Mouse (Mus musculus) hindbrain, embryonic 10.5 days (tissue): ENCODE data around the gene Car4. TPM values are rescaled to one million over a fixed set of nuclear protein-coding genes. Genes with fewer than 3 reads are reported as not detected.

ENCODE experiments used
- DNase-seq: peaks from one replicate; pipeline ENCODE4 v3.0.0-alpha.2; 2017; ENCODE audit warnings: low spot score
- H3K27ac ChIP-seq: fragments of 300-500 bp; sonication (generic); 2 replicates; pipeline ENCODE4 v1.5.1; 2016; ENCODE audit warnings: mild to moderate bottlenecking, moderate library complexity
- H3K27me3 ChIP-seq: fragments of 300-500 bp; sonication (generic); 2 replicates; pipeline ENCODE4 v1.6.1; 2016; ENCODE audit warnings: mild to moderate bottlenecking; ENCODE audit not compliant: poor library complexity, insufficient read depth, severe bottlenecking
- H3K36me3 ChIP-seq: fragments of 300-500 bp; sonication (generic); 2 replicates; pipeline ENCODE4 v1.6.1; 2016; ENCODE audit warnings: mild to moderate bottlenecking, moderate library complexity
- H3K4me1 ChIP-seq: fragments of 300-500 bp; sonication (generic); replicated peaks from 2 replicates; pipeline ENCODE4 v1.6.1; 2016; ENCODE audit warnings: mild to moderate bottlenecking
- H3K4me3 ChIP-seq: fragments of 300-500 bp; sonication (generic); 2 replicates; pipeline ENCODE4 v1.5.1; 2016; ENCODE audit warnings: mild to moderate bottlenecking, moderate library complexity
- H3K9me3 ChIP-seq: fragments of 300-500 bp; sonication (generic); 2 replicates; pipeline ENCODE4 v1.6.1; 2016; ENCODE audit warnings: mild to moderate bottlenecking, moderate library complexity
- WGBS: fragments of 180-500 bp; shearing (Covaris S2); methylation state at CpG from one replicate; pipeline ENCODE4 v1.1.7; 2016; 5-methylcytosine and 5-hydroxymethylcytosine counted together
- polyA plus RNA-seq: library from polyadenylated mRNA; unstranded; fragments of >200 nt; fragmentation: Nextera tagmentation; extraction: Ambion mirVana; gene quantifications from 2 replicates; pipeline ENCODE4 v1.2.1, GENCODE M21; 2016

Gene Car4
- polyA plus RNA-seq, 1 experiment from 2014 or later = 6.0 TPM

GRCm38 (mm10) chr11:84979351-84979750, 21.8 kb downstream of the Car4 start:
- Histone ChIP-seq H3K27ac (no peak overlapping the region), H3K27me3 (no peaks in the 10 kb centered on the region), H3K9me3 (no peaks in the 10 kb centered on the region), H3K36me3 (peaks cover 5% of the 10 kb centered on the region; the same call in 1 of the 2 replicates), H3K4me3 (no peak overlapping the region), H3K4me1 (0 out of 2 replicates have a peak, but pooled peaks cover 1% of the 10 kb centered on the region)
- no peak for DNase-seq
- WGBS = 56% methylated on average over 1 of the region's 1 CpGs

- 84% methylated on average over 2 of the region's 2 CpGs for WGBS
- Histone ChIP-seq H3K9me3 (no peaks in the 10 kb centered on the region), H3K4me1 (no peaks in the 10 kb centered on the region), H3K27me3 (no peaks in the 10 kb centered on the region), H3K27ac (no peak overlapping the region), H3K36me3 (peaks cover 11% of the 10 kb centered on the region), H3K4me3 (no peak overlapping the region)
- DNase-seq = no peak
Measured at GRCm38 (mm10) chr11:84980697-84981096, 23.1 kb downstream of the Car4 start.

DNA sequence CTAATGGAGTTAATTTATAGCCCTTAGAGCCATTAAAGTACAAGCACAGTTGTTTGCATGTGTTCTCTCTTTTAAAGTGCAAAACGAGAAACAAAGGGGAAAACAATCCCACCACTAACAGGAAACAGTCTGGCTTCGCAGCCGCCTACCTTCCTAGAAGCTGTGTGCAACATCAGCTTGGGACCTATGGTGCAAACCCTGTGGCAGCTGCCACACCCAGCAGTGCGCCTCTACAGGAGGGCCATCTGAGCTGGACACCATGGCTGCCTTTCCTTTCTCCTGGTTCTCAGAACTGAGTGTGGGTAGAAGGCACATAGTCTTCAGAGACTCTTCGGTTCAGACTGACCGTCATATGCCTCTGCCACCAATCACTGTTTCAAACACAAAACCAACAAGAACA, 27.8 kb downstream of the Car4 start:
- Histone ChIP-seq H3K27me3 (no peaks in the 10 kb centered on the region), H3K27ac (no peak overlapping the region), H3K9me3 (no peaks in the 10 kb centered on the region), H3K36me3 (peaks cover 46% of the 10 kb centered on the region), H3K4me3 (no peak overlapping the region), H3K4me1 (no peaks in the 10 kb centered on the region)
- DNase-seq = no peak
- 91% methylated on average over 6 of the region's 6 CpGs for WGBS

GRCm38 (mm10) chr11:84988341-84988919, 30.8 kb downstream of the Car4 start:
- no peak for DNase-seq
- WGBS = 92% methylated on average over 3 of the region's 3 CpGs
- H3K27ac ChIP-seq = no peak overlapping the region
- no peaks in the 10 kb centered on the region for H3K4me1 ChIP-seq
- no peak overlapping the region for H3K4me3 ChIP-seq
- H3K27me3 ChIP-seq = no peaks in the 10 kb centered on the region
- H3K36me3 ChIP-seq = peaks cover 71% of the 10 kb centered on the region
- no peaks in the 10 kb centered on the region for H3K9me3 ChIP-seq

DNA sequence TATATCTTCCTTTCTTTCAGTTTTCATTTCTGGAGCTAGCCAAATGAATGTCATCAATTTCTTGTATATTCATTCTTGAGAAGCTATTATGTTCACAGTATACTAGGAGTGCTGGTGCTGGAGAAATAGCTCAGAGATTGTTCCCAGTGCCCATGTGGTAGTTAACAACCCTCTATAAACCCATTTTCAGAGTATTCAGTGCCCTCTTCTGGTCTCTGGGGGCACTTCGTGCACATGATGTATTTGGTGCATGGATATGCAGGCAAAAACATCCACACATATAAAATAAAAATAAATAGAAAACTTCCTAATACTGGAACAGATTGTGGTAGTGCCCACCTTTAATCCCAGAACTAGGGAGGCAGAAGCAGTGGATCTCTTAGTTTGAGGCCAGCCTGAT, 35.4 kb downstream of the Car4 start:
- H3K4me1 ChIP-seq = no peaks in the 10 kb centered on the region
- no peak overlapping the region for H3K4me3 ChIP-seq
- H3K9me3 ChIP-seq = no peaks in the 10 kb centered on the region
- WGBS = 91% methylated on average over 1 of the region's 1 CpGs
- H3K27me3 ChIP-seq = no peaks in the 10 kb centered on the region
- no peak overlapping the region for H3K27ac ChIP-seq
- H3K36me3 ChIP-seq = peaks cover 70% of the 10 kb centered on the region
- no peak for DNase-seq

DNA sequence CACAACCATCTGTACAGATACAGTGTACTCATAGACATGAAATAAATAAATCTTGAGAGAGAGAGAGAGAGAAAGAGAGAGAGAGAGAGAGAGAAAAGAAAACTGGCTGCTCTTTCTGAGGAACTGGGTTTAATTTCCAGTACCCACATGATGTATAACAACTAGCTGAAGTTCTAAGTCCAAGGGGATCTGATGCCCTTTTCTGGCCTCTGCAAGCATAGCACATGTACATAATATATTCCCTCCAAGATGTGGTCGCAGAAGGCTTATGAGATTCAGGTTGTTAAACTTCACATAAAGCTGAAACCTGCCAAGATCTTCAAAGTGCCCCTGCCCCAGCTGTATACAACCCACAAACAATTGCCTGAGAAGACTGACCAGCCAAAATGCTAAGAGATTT, 37.7 kb downstream of the Car4 start:
- 88% methylated on average over 1 of the region's 1 CpGs for WGBS
- peaks cover 60% of the 10 kb centered on the region for H3K36me3 ChIP-seq
- DNase-seq = no peak
- H3K9me3 ChIP-seq = no peaks in the 10 kb centered on the region
- H3K27me3 ChIP-seq = no peaks in the 10 kb centered on the region
- no peak overlapping the region for H3K27ac ChIP-seq
- no peaks in the 10 kb centered on the region for H3K4me1 ChIP-seq
- H3K4me3 ChIP-seq = no peak overlapping the region

DNA sequence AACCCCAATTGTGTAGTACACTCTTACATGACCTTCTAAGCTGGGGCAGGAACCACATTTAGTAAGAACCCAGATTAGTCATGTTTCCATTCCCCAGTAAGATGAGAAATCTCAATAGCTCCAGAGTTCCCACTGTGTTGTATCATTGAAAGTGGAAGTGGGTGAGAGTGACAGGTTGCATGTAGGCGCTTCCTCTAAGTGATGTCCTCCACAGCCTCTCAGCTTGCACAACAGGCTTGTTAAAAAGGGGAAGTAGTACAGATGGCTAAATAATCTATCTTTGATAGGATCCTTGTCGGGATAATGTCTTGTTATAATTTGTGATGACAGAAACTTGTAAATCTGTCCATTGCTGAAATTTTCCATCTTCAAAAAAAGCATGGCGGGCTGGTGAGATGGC, 46.0 kb downstream of the Car4 start:
- no peak overlapping the region for H3K4me3 ChIP-seq
- WGBS = 93% methylated on average over 3 of the region's 3 CpGs
- no peak for DNase-seq
- no peak overlapping the region for H3K27ac ChIP-seq
- no peaks in the 10 kb centered on the region for H3K27me3 ChIP-seq
- H3K36me3 ChIP-seq = peaks cover 41% of the 10 kb centered on the region
- H3K9me3 ChIP-seq = no peaks in the 10 kb centered on the region
- H3K4me1 ChIP-seq = no peaks in the 10 kb centered on the region

DNA sequence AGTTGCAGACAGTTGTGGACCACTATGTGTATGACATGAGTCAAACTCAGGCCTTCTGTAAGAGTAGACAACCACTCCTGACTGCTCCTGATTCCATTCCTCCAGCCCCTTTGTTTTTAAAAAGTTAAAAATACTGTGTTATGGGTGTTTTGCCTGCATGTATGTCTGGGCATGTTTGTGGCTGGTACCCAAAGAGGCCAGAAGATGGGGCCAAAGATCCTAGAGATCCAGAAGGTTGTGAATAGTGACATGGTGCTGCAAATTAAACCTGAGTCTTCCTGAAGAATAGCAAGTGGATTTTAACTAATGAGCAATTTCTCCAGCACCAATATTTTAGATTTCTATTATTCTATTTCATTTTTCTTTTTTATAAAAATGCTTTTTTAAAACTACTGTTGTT, 55.5 kb downstream of the Car4 start:
- Histone ChIP-seq H3K4me3 (no peak overlapping the region), H3K9me3 (no peaks in the 10 kb centered on the region), H3K36me3 (peaks cover 49% of the 10 kb centered on the region), H3K4me1 (no peaks in the 10 kb centered on the region), H3K27ac (no peak overlapping the region), H3K27me3 (no peaks in the 10 kb centered on the region)
- DNase-seq = no peak

Other genes starting within 250 kb of the Car4 start
- gene Mrm1, start 138.3 kb upstream of the Car4 start, polyA plus RNA-seq = 12.2 and 13.9 TPM in 2 replicates
- gene Dhrs11, start 128.8 kb upstream of the Car4 start, polyA plus RNA-seq = 13.1 and 15.1 TPM in 2 replicates
- gene Ggnbp2, start 87.0 kb upstream of the Car4 start, polyA plus RNA-seq = 53.4 and 56.5 TPM in 2 replicates
- gene Myo19, start 77.6 kb upstream of the Car4 start, polyA plus RNA-seq = 9.9 and 11.3 TPM in 2 replicates
- gene Pigw, start 77.5 kb upstream of the Car4 start, polyA plus RNA-seq = 2.6 and 2.7 TPM in 2 replicates
- gene Znhit3, start 41.4 kb upstream of the Car4 start, polyA plus RNA-seq = 87.0 and 93.5 TPM in 2 replicates
- gene Usp32, start 182.4 kb downstream of the Car4 start, polyA plus RNA-seq = 4.3 and 4.6 TPM in 2 replicates
- 0.24 TPM in 1 of 2 replicates, not detected in the other for gene 1700125H20Rik, start 212.6 kb downstream of the Car4 start, polyA plus RNA-seq